Mouse (Mus musculus): ENCODE results near the gene Bnc1. TPM values are rescaled to one million over a fixed set of nuclear protein-coding genes. Genes with fewer than 3 reads are reported as not detected.
A peak's percentile ranks its signal among the peaks of the same experiment; 100 is the strongest.

Bnc1 gene
- total RNA-seq, 1 experiment from 2014 or later: not detected

- ATAC-seq (replicated peaks; ENCODE audit: low read depth, poor library complexity, severe bottlenecking): no peak
Measured at GRCm38 (mm10) chr7:81983651-81984050, 8.4 kb downstream of the Bnc1 start.

GRCm38 (mm10) chr7:81978304-81978703, 13.8 kb downstream of the Bnc1 start:
- no peak for ATAC-seq (replicated peaks; ENCODE audit: low read depth, poor library complexity, severe bottlenecking)

GRCm38 (mm10) chr7:81974616-81975015, 17.5 kb downstream of the Bnc1 start:
- no peak for ATAC-seq (replicated peaks; ENCODE audit: low read depth, poor library complexity, severe bottlenecking)

- no peak for ATAC-seq (replicated peaks; ENCODE audit: low read depth, poor library complexity, severe bottlenecking)
Measured at GRCm38 (mm10) chr7:81973939-81974338, 18.2 kb downstream of the Bnc1 start.

- ATAC-seq (replicated peaks; ENCODE audit: low read depth, poor library complexity, severe bottlenecking): no peak
Measured at GRCm38 (mm10) chr7:81973339-81973738, 18.8 kb downstream of the Bnc1 start.

GRCm38 (mm10) chr7:81968975-81969374, 23.1 kb downstream of the Bnc1 start:
- ATAC-seq (replicated peaks; ENCODE audit: low read depth, poor library complexity, severe bottlenecking): peak; percentile 68

GRCm38 (mm10) chr7:81968451-81968850, 23.6 kb downstream of the Bnc1 start:
- ATAC-seq (replicated peaks; ENCODE audit: low read depth, poor library complexity, severe bottlenecking): no peak

GRCm38 (mm10) chr7:81966195-81966594, 25.9 kb downstream of the Bnc1 start:
- ATAC-seq (replicated peaks; ENCODE audit: low read depth, poor library complexity, severe bottlenecking): no peak

- peak; percentile 68 for ATAC-seq (replicated peaks; ENCODE audit: low read depth, poor library complexity, severe bottlenecking)
Measured at GRCm38 (mm10) chr7:81959704-81960103, 32.4 kb downstream of the Bnc1 start.

GRCm38 (mm10) chr7:81954208-81954846, 37.8 kb downstream of the Bnc1 start:
- ATAC-seq (replicated peaks; ENCODE audit: low read depth, poor library complexity, severe bottlenecking): peak; percentile 89

- ATAC-seq (replicated peaks; ENCODE audit: low read depth, poor library complexity, severe bottlenecking): no peak
Measured at GRCm38 (mm10) chr7:81950499-81950898, 41.6 kb downstream of the Bnc1 start.

GRCm38 (mm10) chr7:81945398-81945797, 46.7 kb downstream of the Bnc1 start:
- no peak for ATAC-seq (replicated peaks; ENCODE audit: low read depth, poor library complexity, severe bottlenecking)

- no peak for ATAC-seq (replicated peaks; ENCODE audit: low read depth, poor library complexity, severe bottlenecking)
Measured at GRCm38 (mm10) chr7:81934806-81935205, 57.3 kb downstream of the Bnc1 start.

GRCm38 (mm10) chr7:81934267-81934745, 57.8 kb downstream of the Bnc1 start, which contains the start of gene Hdgfl3:
Gene Hdgfl3 (minus strand): TSS chr7:81934473.
- peak; percentile 75 for ATAC-seq (replicated peaks; ENCODE audit: low read depth, poor library complexity, severe bottlenecking)

- 0 out of 2 replicates have a peak, but pooled peaks have one; percentile 18 for ATAC-seq (replicated peaks; ENCODE audit: low read depth, poor library complexity, severe bottlenecking)
Measured at GRCm38 (mm10) chr7:81933601-81934266, 58.4 kb downstream of the Bnc1 start.

GRCm38 (mm10) chr7:81933061-81933600, 59.0 kb downstream of the Bnc1 start:
- no peak for ATAC-seq (replicated peaks; ENCODE audit: low read depth, poor library complexity, severe bottlenecking)

GRCm38 (mm10) chr7:81932521-81933045, 59.5 kb downstream of the Bnc1 start:
- no peak for ATAC-seq (replicated peaks; ENCODE audit: low read depth, poor library complexity, severe bottlenecking)

GRCm38 (mm10) chr7:81928998-81929397, 63.1 kb downstream of the Bnc1 start:
- peak; percentile 83 for ATAC-seq (replicated peaks; ENCODE audit: low read depth, poor library complexity, severe bottlenecking)

GRCm38 (mm10) chr7:81921379-81921952, 70.6 kb downstream of the Bnc1 start:
- ATAC-seq (replicated peaks; ENCODE audit: low read depth, poor library complexity, severe bottlenecking): peak; percentile 80

GRCm38 (mm10) chr7:81920314-81920713, 71.8 kb downstream of the Bnc1 start:
- no peak for ATAC-seq (replicated peaks; ENCODE audit: low read depth, poor library complexity, severe bottlenecking)

- no peak for ATAC-seq (replicated peaks; ENCODE audit: low read depth, poor library complexity, severe bottlenecking)
Measured at GRCm38 (mm10) chr7:81918316-81918715, 73.8 kb downstream of the Bnc1 start.
